Mouse (Mus musculus) thymus, adult 2 months (tissue): ENCODE results near the gene Gm26938.

ENCODE experiments used
- CTCF ChIP-seq: fragments of 200-500 bp; IDR thresholded peaks from 2 replicates; pipeline ENCODE4 v1.5.1; 2012; ENCODE audit warnings: mild to moderate bottlenecking, control low read depth, low read length, moderate library complexity, borderline replicate concordance; ENCODE audit not compliant: control insufficient read depth, poor library complexity, insufficient read depth; ENCODE audit errors: extremely low read depth
- POLR2A ChIP-seq: fragments of 200-500 bp; IDR thresholded peaks from 2 replicates; pipeline ENCODE4 v1.6.1; 2012; ENCODE audit warnings: mild to moderate bottlenecking, low read length, control low read depth, moderate library complexity; ENCODE audit not compliant: control insufficient read depth, poor library complexity, insufficient read depth; ENCODE audit errors: extremely low read depth

DNA sequence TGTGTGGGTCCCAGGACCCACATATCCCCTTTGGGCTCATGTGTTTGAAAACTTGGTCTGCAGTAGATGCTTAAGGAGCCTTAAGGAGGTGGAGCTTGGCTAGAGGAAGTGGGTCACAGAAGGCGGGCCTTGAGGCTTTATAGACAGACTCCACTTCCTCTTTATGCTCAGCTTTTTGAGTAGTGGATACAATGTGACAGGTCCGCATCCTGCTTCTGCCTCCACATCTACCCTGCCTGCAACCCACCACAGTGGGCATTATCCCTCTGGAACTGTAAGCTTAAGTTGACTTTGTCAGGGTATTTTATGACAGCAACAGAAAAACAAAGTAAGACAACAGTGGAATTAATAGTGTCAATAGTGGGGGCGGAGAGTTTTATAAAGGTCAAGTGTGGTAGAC is 4.5 kb upstream of the Gm26938 start:
- TF ChIP-seq CTCF (no peak), POLR2A (no peak)
